Mouse (Mus musculus) liver, embryonic 11.5 days (tissue): ENCODE measurements around the gene Cirbp. TPM values are rescaled to one million over a fixed set of nuclear protein-coding genes. Genes with fewer than 3 reads are reported as not detected.
"Not testable (repeated sequence)": the region's sequence is repeated elsewhere in the genome, so short reads cannot be mapped to it uniquely, and the experiment has no call there.

Source experiments
- ATAC-seq: fragments of 200-750 bp; cut with Nextera tagmentation; replicated peaks from 2 replicates; pipeline ENCODE4 v1.8.0; 2017; ENCODE audit warnings: moderate number of reproducible peaks, mild to moderate bottlenecking, moderate TSS enrichment, moderate library complexity; ENCODE audit not compliant: low FRiP score
- DNase-seq: peaks from one replicate; pipeline ENCODE4 v3.0.0-alpha.2; 2017; ENCODE audit warnings: low spot score
- H3K27ac ChIP-seq: fragments of 300-500 bp; sonication (generic); 2 replicates; pipeline ENCODE4 v1.5.1; 2014; ENCODE audit warnings: mild to moderate bottlenecking, low read depth, low read length, control low read depth
- H3K27me3 ChIP-seq: fragments of 300-500 bp; sonication (generic); replicated peaks from 2 replicates; pipeline ENCODE4 v1.6.1; 2014; ENCODE audit warnings: low read length, mixed read lengths; ENCODE audit not compliant: control insufficient read depth, insufficient read depth
- H3K36me3 ChIP-seq: fragments of 300-500 bp; sonication (generic); 2 replicates; pipeline ENCODE4 v1.6.1; 2014; ENCODE audit warnings: mild to moderate bottlenecking, low read length, moderate library complexity, mixed read lengths; ENCODE audit not compliant: control insufficient read depth, insufficient read depth
- H3K4me1 ChIP-seq: fragments of 300-500 bp; sonication (generic); replicated peaks from 2 replicates; pipeline ENCODE4 v1.6.1; 2014; ENCODE audit warnings: low read length, mixed read lengths; ENCODE audit not compliant: control insufficient read depth, insufficient read depth
- H3K4me2 ChIP-seq: fragments of 300-500 bp; sonication (generic); 2 replicates; pipeline ENCODE4 v1.6.1; 2014; ENCODE audit warnings: mild to moderate bottlenecking, control low read depth, moderate library complexity
- H3K4me3 ChIP-seq: fragments of 300-500 bp; sonication (generic); 2 replicates; pipeline ENCODE4 v1.5.1; 2014; ENCODE audit warnings: low read depth, low read length, control low read depth
- H3K9ac ChIP-seq: fragments of 300-500 bp; sonication (generic); 2 replicates; pipeline ENCODE4 v1.6.1; 2014; ENCODE audit warnings: low read depth, low read length, control low read depth
- H3K9me3 ChIP-seq: fragments of 300-500 bp; sonication (generic); 2 replicates; pipeline ENCODE4 v1.6.1; 2016; ENCODE audit warnings: low read length, inconsistent platforms, mixed read lengths; ENCODE audit not compliant: control insufficient read depth
- WGBS: fragments of 180-500 bp; shearing (Covaris S2); extraction: QIAGEN DNeasy Blood & Tissue Kit; methylation state at CpG from one replicate; pipeline ENCODE4 v1.1.7; 2014; 5-methylcytosine and 5-hydroxymethylcytosine counted together
- polyA plus RNA-seq: library from polyadenylated mRNA; unstranded; fragments of >200 nt; fragmentation: Nextera tagmentation; extraction: Ambion mirVana; gene quantifications from 2 replicates; pipeline ENCODE4 v1.2.1, GENCODE M21; 2014

Cirbp gene
- polyA plus RNA-seq, 1 experiment from 2014 or later: 25.1 TPM

- H3K36me3 ChIP-seq, H3K4me1 ChIP-seq, H3K4me3 ChIP-seq, DNase-seq, H3K27ac ChIP-seq, H3K9me3 ChIP-seq, H3K9ac ChIP-seq, H3K27me3 ChIP-seq, ATAC-seq, H3K4me2 ChIP-seq: not testable (repeated sequence)
- 74% methylated on average over 7 of the region's 7 CpGs for WGBS
Measured at GRCm38 (mm10) chr10:80211547-80212103, 45.8 kb downstream of the Cirbp start.

GRCm38 (mm10) chr10:80215048-80215772 is 49.4 kb downstream of the Cirbp start:
- no peak overlapping the region for H3K27ac ChIP-seq
- H3K4me2 ChIP-seq: no peak overlapping the region
- H3K9me3 ChIP-seq: no peaks in the 10 kb centered on the region
- no peak overlapping the region for H3K4me3 ChIP-seq
- no peaks in the 10 kb centered on the region for H3K27me3 ChIP-seq
- H3K36me3 ChIP-seq: no peaks in the 10 kb centered on the region
- 22% methylated on average over 16 of the region's 16 CpGs for WGBS
- no peaks in the 10 kb centered on the region for H3K4me1 ChIP-seq
- ATAC-seq: no peak
- H3K9ac ChIP-seq: no peak overlapping the region
- DNase-seq: no peak

GRCm38 (mm10) chr10:80220676-80221075 is 54.9 kb downstream of the Cirbp start:
- H3K9ac ChIP-seq: no peak overlapping the region
- 46% methylated on average over 9 of the region's 9 CpGs for WGBS
- no peak overlapping the region for H3K4me2 ChIP-seq
- H3K9me3 ChIP-seq: no peaks in the 10 kb centered on the region
- no peaks in the 10 kb centered on the region for H3K27me3 ChIP-seq
- ATAC-seq (no peak), DNase-seq (no peak)
- no peak overlapping the region for H3K4me3 ChIP-seq
- no peaks in the 10 kb centered on the region for H3K36me3 ChIP-seq
- H3K27ac ChIP-seq: no peak overlapping the region
- H3K4me1 ChIP-seq: no peaks in the 10 kb centered on the region

Other genes starting within 250 kb of the Cirbp start
- gene Kiss1r, start 249.0 kb upstream of the Cirbp start, polyA plus RNA-seq: 0.66 and 0.75 TPM in 2 replicates
- gene R3hdm4, start 244.8 kb upstream of the Cirbp start, polyA plus RNA-seq: 99.4 and 104 TPM in 2 replicates
- 10.8 and 12.4 TPM in 2 replicates for gene Arid3a, start 238.9 kb upstream of the Cirbp start, polyA plus RNA-seq
- gene Wdr18, start 205.8 kb upstream of the Cirbp start, polyA plus RNA-seq: 164 and 171 TPM in 2 replicates
- 0.10 and 0.14 TPM in 2 replicates for gene Grin3b, start 195.3 kb upstream of the Cirbp start, polyA plus RNA-seq
- gene Tmem259, start 181.7 kb upstream of the Cirbp start, polyA plus RNA-seq: 14.9 and 20.2 TPM in 2 replicates
- gene Cnn2, start 177.4 kb upstream of the Cirbp start, polyA plus RNA-seq: 115 and 124 TPM in 2 replicates
- 7.7 and 8.6 TPM in 2 replicates for gene Abca7, start 169.5 kb upstream of the Cirbp start, polyA plus RNA-seq
- 29.0 and 29.4 TPM in 2 replicates for gene Arhgap45, start 149.3 kb upstream of the Cirbp start, polyA plus RNA-seq
- gene Polr2e, start 126.2 kb upstream of the Cirbp start, polyA plus RNA-seq: 239 and 256 TPM in 2 replicates
- 761 and 762 TPM in 2 replicates for gene Gpx4, start 118.8 kb upstream of the Cirbp start, polyA plus RNA-seq
- 17.7 and 19.2 TPM in 2 replicates for gene Sbno2, start 60.4 kb upstream of the Cirbp start, polyA plus RNA-seq
- gene Stk11, start 50.2 kb upstream of the Cirbp start, polyA plus RNA-seq: 25.1 and 33.5 TPM in 2 replicates
- 482 and 514 TPM in 2 replicates for gene Atp5d, start 27.4 kb upstream of the Cirbp start, polyA plus RNA-seq
- gene Cbarp, start 25.1 kb upstream of the Cirbp start, polyA plus RNA-seq: 2.8 and 3.1 TPM in 2 replicates
- gene Midn, start 17.7 kb upstream of the Cirbp start, polyA plus RNA-seq: 19.2 and 20.1 TPM in 2 replicates
- 21.8 and 27.4 TPM in 2 replicates for gene 1600002K03Rik, start 7.0 kb downstream of the Cirbp start, polyA plus RNA-seq
- gene Efna2, start 13.5 kb downstream of the Cirbp start, polyA plus RNA-seq: 9.4 and 10.7 TPM in 2 replicates
- 67.7 and 71.0 TPM in 2 replicates for gene Mum1, start 60.4 kb downstream of the Cirbp start, polyA plus RNA-seq
- gene Ndufs7, start 83.1 kb downstream of the Cirbp start, polyA plus RNA-seq: 401 and 427 TPM in 2 replicates
- 49.0 and 49.7 TPM in 2 replicates for gene Gamt, start 95.0 kb downstream of the Cirbp start, polyA plus RNA-seq
- 49.2 and 55.0 TPM in 2 replicates for gene Dazap1, start 95.5 kb downstream of the Cirbp start, polyA plus RNA-seq
- 1,270 and 1,408 TPM in 2 replicates for gene Rps15, start 126.5 kb downstream of the Cirbp start, polyA plus RNA-seq
- gene Apc2, start 130.0 kb downstream of the Cirbp start, polyA plus RNA-seq: 0.30 and 0.45 TPM in 2 replicates
- 46.2 and 47.8 TPM in 2 replicates for gene 2310011J03Rik, start 154.6 kb downstream of the Cirbp start, polyA plus RNA-seq
- 12.6 and 12.8 TPM in 2 replicates for gene Pcsk4, start 163.5 kb downstream of the Cirbp start, polyA plus RNA-seq
- 74.3 and 76.1 TPM in 2 replicates for gene Reep6, start 164.0 kb downstream of the Cirbp start, polyA plus RNA-seq
- 1.6 and 2.6 TPM in 2 replicates for gene Adamtsl5, start 182.4 kb downstream of the Cirbp start, polyA plus RNA-seq
- gene Plk5, start 190.5 kb downstream of the Cirbp start, polyA plus RNA-seq: 0.25 TPM in 2 replicates
- 2.5 and 3.7 TPM in 2 replicates for gene Mex3d, start 221.7 kb downstream of the Cirbp start, polyA plus RNA-seq
- 174 and 175 TPM in 2 replicates for gene Mbd3, start 233.6 kb downstream of the Cirbp start, polyA plus RNA-seq
- 835 and 866 TPM in 2 replicates for gene Uqcr11, start 240.8 kb downstream of the Cirbp start, polyA plus RNA-seq